Mouse (Mus musculus) midbrain, postnatal 0 days (tissue): Measurements from ENCODE around the gene Gm7075. TPM values are rescaled to one million over a fixed set of nuclear protein-coding genes. Genes with fewer than 3 reads are reported as not detected.
"Not testable (repeated sequence)": the region's sequence is repeated elsewhere in the genome, so short reads cannot be mapped to it uniquely, and the experiment has no call there.

Source experiments
- ATAC-seq: fragments of 200-750 bp; cut with Nextera tagmentation; 2 replicates; pipeline ENCODE4 v1.8.0; 2017; ENCODE audit warnings: moderate number of reproducible peaks, mild to moderate bottlenecking, moderate TSS enrichment, moderate library complexity; ENCODE audit not compliant: low FRiP score
- DNase-seq: peaks from one replicate; pipeline ENCODE4 v3.0.0-alpha.2; 2015; ENCODE audit warnings: low spot score
- H3K27ac ChIP-seq: fragments of 300-500 bp; sonication (generic); 2 replicates; pipeline ENCODE4 v1.5.1; 2014; ENCODE audit warnings: low read depth, mild to moderate bottlenecking, low read length, mixed read lengths
- H3K27me3 ChIP-seq: fragments of 300-500 bp; sonication (generic); 2 replicates; pipeline ENCODE4 v1.6.1; 2014; ENCODE audit warnings: low read length, control low read depth, mixed read lengths; ENCODE audit not compliant: insufficient read depth
- H3K36me3 ChIP-seq: fragments of 300-500 bp; sonication (generic); 2 replicates; pipeline ENCODE4 v1.6.1; 2014; ENCODE audit warnings: low read length, control low read depth, mixed read lengths; ENCODE audit not compliant: insufficient read depth
- H3K4me1 ChIP-seq: fragments of 300-500 bp; sonication (generic); 2 replicates; pipeline ENCODE4 v1.6.1; 2014; ENCODE audit warnings: mild to moderate bottlenecking, control low read depth, antibody characterized with exemption, low read length, mixed read lengths; ENCODE audit not compliant: insufficient read depth
- H3K4me2 ChIP-seq: fragments of 300-500 bp; sonication (generic); 2 replicates; pipeline ENCODE4 v1.6.1; 2014; ENCODE audit warnings: low read depth, mild to moderate bottlenecking, low read length, mixed read lengths; ENCODE audit not compliant: poor library complexity, severe bottlenecking
- H3K4me3 ChIP-seq: fragments of 300-500 bp; sonication (generic); 2 replicates; pipeline ENCODE4 v1.5.1; 2014; ENCODE audit warnings: low read depth, mild to moderate bottlenecking, low read length, moderate library complexity
- H3K9ac ChIP-seq: fragments of 300-500 bp; sonication (generic); replicated peaks from 2 replicates; pipeline ENCODE4 v1.6.1; 2014; ENCODE audit warnings: mild to moderate bottlenecking, low read length, moderate library complexity, mixed read lengths; ENCODE audit not compliant: poor library complexity, severe bottlenecking
- H3K9me3 ChIP-seq: fragments of 300-500 bp; sonication (generic); 2 replicates; pipeline ENCODE4 v1.6.1; 2016; ENCODE audit warnings: low read length, control low read depth
- CTCF ChIP-seq: IDR thresholded peaks from 2 replicates; pipeline ENCODE4 v1.5.1; 2016; ENCODE audit warnings: antibody characterized with exemption, mild to moderate bottlenecking
- WGBS: fragments of 180-500 bp; shearing (Covaris S2); extraction: QIAGEN DNeasy Blood & Tissue Kit; methylation state at CpG from one replicate; pipeline ENCODE4 v1.1.7; 2014; 5-methylcytosine and 5-hydroxymethylcytosine counted together
- polyA plus RNA-seq: library from polyadenylated mRNA; unstranded; fragments of >200 nt; fragmentation: Nextera tagmentation; extraction: Ambion mirVana; gene quantifications from 2 replicates; pipeline ENCODE4 v1.2.1, GENCODE M21; 2015
- total RNA-seq: library from RNA; depleted of rRNA; stranded (reverse); fragments of >200 nt; gene quantifications from 2 replicates; pipeline ENCODE4 v1.2.3, GENCODE M21; 2014

Gene Gm7075
- total and polyA plus RNA-seq, 2 experiments from 2014 or later: not detected

GRCm38 (mm10) chr10:63386444-63386843 is 35.1 kb downstream of the Gm7075 start:
- WGBS: 0% methylated on average over 19 of the region's 19 CpGs
- H3K4me3 ChIP-seq: peak overlapping the region; percentile 52
- no peaks in the 10 kb centered on the region for H3K27me3 ChIP-seq
- TF ChIP-seq CTCF: no peak
- H3K36me3 ChIP-seq: no peaks in the 10 kb centered on the region
- peak; percentile 60 for ATAC-seq
- H3K4me1 ChIP-seq: peaks cover 5% of the 10 kb centered on the region; the same call in 1 of the 2 replicates
- DNase-seq: peak; percentile 95
- H3K9me3 ChIP-seq: no peaks in the 10 kb centered on the region
- peak overlapping the region; percentile 63 for H3K4me2 ChIP-seq
- H3K27ac ChIP-seq: peak overlapping the region; percentile 18; the same call in 1 of the 2 replicates
- H3K9ac ChIP-seq: peak overlapping the region; percentile 50

DNA sequence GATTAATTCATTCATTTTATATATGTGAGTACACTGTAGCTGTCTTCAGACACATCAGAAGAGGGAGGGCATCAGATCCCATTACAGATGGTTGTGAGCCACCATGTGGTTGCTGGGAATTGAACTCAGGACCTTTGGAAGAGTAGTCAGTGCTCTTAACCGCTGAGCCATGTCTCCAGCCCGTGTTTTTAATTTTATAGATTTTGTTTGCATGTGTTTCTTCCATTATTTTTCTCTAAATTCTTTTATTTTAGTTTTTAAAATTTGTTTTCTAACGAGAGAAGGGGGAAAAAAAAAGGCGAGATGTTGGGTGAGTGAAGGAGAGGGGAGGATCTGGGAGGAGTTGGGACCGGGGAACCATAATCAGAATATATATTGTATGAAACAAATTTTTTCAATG is 35.7 kb downstream of the Gm7075 start:
- peak overlapping the region; percentile 52 for H3K4me3 ChIP-seq
- not testable (repeated sequence) for H3K9me3 ChIP-seq, H3K4me1 ChIP-seq, ATAC-seq, H3K27ac ChIP-seq, DNase-seq, H3K9ac ChIP-seq, H3K27me3 ChIP-seq, H3K36me3 ChIP-seq
- WGBS: 29% methylated on average over 5 of the region's 5 CpGs
- H3K4me2 ChIP-seq: peak overlapping the region; percentile 63

DNA sequence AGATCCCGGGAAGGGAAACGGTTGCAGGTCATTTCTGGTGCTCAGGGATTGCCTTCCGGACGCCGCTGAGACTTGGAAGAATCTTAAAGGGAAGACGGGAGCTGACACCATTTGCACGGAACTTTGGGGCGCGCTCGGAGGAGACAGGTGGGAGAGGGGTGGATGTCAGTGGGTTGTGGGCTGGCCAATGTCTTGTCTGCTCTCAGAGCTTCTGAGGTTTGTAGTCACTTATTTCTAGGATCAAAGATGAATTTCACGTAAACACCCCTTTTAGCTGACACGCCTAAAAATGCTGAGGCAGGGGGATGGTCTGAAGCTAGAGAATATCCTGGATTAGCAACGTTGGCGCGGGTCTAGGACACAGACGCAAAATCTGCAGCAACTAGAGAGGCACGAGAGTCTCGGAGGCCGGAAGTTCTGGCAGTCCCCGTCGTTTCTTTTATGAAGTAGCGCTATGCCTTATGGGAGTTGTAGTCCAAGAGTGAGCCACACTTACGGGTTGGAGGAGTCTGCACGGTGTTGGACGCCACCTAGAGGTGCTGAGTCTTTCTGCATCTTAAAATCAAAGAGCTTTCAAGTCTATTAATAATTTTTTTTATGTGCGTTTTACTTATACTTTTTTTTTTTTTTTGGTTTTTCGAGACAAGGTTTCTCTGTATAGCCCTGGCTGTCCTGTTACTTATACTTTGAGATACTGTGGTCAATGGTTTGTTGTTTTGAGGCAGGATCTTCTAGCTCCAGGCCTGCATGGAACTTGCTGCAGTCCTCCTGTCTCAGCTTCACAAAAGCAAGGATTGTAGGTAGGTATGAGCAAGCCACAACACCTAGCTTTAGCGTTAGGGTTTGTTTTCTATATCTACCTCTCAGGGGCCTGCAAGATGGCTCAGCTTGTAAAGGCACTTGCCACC is 39.0 kb downstream of the Gm7075 start, which contains the start of gene Dnajc12:
Dnajc12 (plus strand) TSS at position 72 of the 908 bp plus-strand sequence.
- Histone ChIP-seq H3K27me3 (no peaks in the 10 kb centered on the region), H3K27ac (peak within 1 kb of the TSS; percentile 64), H3K9ac (peak within 1 kb of the TSS; percentile 54), H3K4me1 (peaks cover 6% of the 10 kb centered on the region; the same call in 1 of the 2 replicates), H3K4me3 (peak within 1 kb of the TSS; percentile 51), H3K9me3 (no peaks in the 10 kb centered on the region), H3K4me2 (peak within 1 kb of the TSS; percentile 75), H3K36me3 (no peaks in the 10 kb centered on the region)
- ATAC-seq (peak; percentile 92), DNase-seq (peak; percentile 99)
- TF ChIP-seq CTCF: peak; percentile 89
- under 1% methylated on average over 28 of the region's 28 CpGs for WGBS

GRCm38 (mm10) chr10:63381498-63382280 is 39.9 kb downstream of the Gm7075 start, which contains the start of gene Sirt1:
Gene Sirt1, minus strand, starts transcription at chr10:63381704.
- Histone ChIP-seq H3K27me3 (no peaks in the 10 kb centered on the region), H3K27ac (peak within 1 kb of the TSS; percentile 64), H3K4me3 (peak within 1 kb of the TSS; percentile 51), H3K9me3 (no peaks in the 10 kb centered on the region), H3K9ac (peak within 1 kb of the TSS; percentile 54), H3K4me1 (peaks cover 6% of the 10 kb centered on the region; the same call in 1 of the 2 replicates), H3K36me3 (no peaks in the 10 kb centered on the region), H3K4me2 (peak within 1 kb of the TSS; percentile 75)
- no peak for TF ChIP-seq CTCF
- WGBS: 4% methylated on average over 24 of the region's 24 CpGs
- ATAC-seq (no peak), DNase-seq (no peak)

DNA sequence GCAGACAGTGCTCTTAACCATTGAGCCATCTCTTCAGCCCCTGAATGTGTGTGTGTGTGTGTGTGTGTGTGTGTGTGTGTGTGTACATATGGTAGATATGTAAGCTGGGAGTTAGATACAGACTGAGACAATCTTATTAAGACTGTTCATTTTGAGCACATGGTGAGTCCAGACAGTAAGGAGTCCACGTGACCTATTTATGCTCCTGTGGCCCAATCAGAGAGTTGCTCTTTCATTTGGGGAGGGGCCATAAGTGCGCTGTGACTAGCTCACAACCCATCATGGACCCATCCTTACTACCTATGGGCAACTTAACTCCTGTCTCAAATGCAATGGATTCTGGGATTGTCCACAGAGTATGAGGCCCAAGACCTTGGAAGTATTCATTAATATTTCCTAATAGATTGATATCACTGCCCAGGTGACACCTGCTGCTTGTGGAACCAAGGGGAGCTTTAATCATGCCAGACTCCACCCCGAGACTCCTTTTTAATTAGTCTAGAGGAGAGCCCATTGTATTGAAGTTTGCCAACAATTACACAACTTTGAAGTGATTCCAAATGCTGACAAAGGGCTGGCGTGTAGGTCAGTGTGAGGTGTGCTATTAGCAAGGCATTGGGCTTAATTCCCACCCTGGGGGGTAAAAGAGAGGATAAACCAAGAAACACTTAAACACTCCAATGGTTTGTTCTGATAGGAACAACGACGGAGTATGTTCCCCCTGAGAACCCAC is 42.5 kb downstream of the Gm7075 start:
- peaks cover 6% of the 10 kb centered on the region; the same call in 1 of the 2 replicates for H3K4me1 ChIP-seq
- ATAC-seq (no peak), DNase-seq (no peak)
- no peak for TF ChIP-seq CTCF
- no peak overlapping the region for H3K9ac ChIP-seq
- H3K4me3 ChIP-seq: no peak overlapping the region
- no peak overlapping the region for H3K4me2 ChIP-seq
- no peaks in the 10 kb centered on the region for H3K36me3 ChIP-seq
- WGBS: 67% methylated on average over 6 of the region's 6 CpGs
- H3K27ac ChIP-seq: no peak overlapping the region
- no peaks in the 10 kb centered on the region for H3K9me3 ChIP-seq
- no peaks in the 10 kb centered on the region for H3K27me3 ChIP-seq
